Mouse (Mus musculus): ENCODE data around the gene Adamtsl5. TPM values are rescaled to one million over a fixed set of nuclear protein-coding genes. Genes with fewer than 3 reads are reported as not detected.

Adamtsl5 gene
- 1 to 10 TPM; 2.0 to 4.2 TPM for total RNA-seq (2021)
- long read RNA-seq, experiment 1, partial matches to known transcripts, result 0 of 2 reads
- long read RNA-seq, experiment 1, other reads (novel, unspliced or antisense), result 2 of 2 reads
- long read RNA-seq, experiment 2, result 0 reads

DNA sequence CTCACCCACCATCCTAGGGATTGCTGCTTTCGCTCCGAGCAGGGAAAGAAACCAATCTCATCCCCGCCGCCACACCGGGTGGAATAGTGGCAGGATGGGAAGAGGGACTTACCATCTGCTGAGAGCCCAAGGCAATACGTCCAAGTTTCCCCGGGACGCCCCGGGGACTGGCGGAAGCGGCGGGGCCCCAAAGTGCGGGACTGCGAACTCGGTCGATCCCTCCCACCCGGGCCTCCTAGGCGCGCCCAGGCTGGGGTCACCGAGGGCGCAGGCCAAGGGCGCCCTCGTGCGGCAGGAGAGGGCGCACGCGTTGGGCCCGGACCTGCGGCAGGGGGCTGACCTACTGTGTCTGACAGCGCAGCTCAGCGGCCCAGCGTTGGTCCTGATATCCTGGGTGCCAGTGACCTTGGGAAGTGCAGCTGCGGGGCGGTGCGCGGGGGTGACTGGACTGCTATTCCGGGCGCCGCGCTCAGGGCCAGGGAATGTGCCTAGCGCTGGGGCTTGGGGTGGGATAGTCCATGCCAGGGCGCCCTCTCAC, at the start of gene Adamtsl5:
Adamtsl5 (minus strand) TSS at position 169 of the 538 bp plus-strand sequence.
- DNase-seq (ENCODE audit: low spot score in 2 of 2), result no peak
- intact Hi-C loops (cut with DNase I), result no loop called here

DNA sequence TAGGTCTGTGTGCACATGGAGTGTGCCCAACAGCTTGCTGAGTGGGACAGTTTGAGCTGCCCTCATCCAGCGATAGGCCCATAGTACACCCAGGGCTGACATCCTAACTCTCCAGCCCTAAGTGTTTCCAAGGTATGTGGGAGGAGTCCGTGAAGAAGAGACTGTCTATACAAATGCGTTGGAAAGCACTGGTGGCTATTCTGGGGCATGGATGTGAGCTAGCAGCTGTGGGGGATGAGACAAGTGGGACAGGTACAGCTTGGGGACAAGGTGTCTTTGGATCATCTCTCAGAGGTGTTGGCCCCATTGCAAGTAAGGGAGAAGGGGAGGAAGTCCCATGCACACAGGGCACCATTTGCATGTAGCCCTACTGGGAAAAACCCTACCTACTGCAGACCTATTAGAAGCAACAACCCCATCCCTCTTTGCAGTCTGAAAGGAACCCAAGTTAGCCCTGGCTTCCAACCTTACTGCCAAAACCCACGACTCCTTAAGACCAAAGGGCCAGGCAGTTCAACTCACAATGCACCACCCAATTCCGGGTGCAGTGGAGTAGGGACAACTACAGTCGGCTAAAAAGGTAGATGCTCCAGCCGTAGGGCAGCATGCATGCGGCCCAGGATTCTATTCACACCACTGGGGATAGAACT, 49.4 kb upstream of the Adamtsl5 start:
- intact Hi-C loops (cut with DNase I), result no loop called here
- no peak for DNase-seq (ENCODE audit: low spot score in 2 of 2)

DNA sequence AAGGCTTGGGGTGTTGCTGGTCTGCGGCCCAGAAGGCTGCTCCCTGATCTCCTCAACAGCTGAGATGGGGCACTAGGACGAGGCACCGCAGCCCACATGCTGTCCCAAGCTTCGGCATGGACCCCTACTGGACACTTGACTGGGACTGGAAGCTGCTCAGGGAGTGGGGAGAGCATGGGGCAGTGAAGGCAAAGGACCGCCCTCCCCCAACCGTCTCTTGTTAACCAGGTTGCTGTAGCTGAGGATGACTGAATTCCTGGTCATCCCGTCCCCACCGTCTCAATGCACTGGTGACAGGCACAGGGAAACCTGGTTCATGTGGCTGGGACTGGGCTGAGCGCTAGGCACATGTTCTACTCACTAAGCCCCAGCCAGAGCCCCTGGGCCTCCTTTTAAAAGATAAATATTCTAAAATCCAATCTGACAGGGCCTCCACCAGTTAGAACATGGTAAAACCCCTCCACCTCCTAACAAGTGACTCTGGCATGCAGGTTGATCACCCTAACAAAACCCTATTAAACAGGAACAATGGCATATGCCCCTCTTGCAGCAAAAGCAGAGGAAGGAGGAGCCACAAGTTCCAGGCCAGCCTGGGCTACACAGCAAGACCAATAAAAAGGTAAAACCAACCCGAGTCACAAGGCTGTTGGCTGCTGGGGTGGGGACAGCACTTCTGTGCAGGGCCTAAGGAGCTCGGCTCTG, 48.8 kb upstream of the Adamtsl5 start:
- intact Hi-C loops (cut with DNase I), result no loop called here
- DNase-seq (ENCODE audit: low spot score in 2 of 2), result no peak

DNA sequence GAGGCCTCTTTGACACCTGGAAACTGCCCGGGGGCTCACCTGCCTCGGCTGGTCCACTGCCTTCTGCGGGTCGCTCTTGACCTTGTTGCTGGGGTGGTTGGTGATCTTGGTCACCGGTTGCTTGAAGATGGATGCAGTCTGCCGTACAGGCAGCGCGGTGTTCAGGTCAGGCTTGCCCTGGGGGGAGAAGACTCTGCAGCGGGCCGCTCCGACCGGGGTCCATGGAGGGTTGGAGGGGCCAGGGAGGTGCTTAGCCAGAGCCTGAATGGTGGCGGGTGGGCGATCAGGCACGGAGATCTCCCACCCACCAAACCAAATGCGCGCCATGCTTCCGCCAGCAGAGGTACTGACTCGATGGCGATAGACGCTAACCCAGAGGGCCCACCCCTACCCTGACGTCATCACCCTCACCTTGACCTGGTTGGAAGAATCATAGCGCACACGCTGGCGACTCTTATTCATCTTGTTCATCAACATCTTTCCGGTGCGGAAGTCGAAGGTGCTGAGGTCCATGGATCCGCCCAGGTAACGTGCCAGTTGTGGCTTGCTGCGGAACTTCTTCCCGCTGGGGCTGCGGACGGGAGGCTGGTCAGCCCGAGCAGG, 46.9 kb upstream of the Adamtsl5 start:
- intact Hi-C loops (cut with DNase I), result no loop called here
- no peak for DNase-seq (ENCODE audit: low spot score in 2 of 2)

DNA sequence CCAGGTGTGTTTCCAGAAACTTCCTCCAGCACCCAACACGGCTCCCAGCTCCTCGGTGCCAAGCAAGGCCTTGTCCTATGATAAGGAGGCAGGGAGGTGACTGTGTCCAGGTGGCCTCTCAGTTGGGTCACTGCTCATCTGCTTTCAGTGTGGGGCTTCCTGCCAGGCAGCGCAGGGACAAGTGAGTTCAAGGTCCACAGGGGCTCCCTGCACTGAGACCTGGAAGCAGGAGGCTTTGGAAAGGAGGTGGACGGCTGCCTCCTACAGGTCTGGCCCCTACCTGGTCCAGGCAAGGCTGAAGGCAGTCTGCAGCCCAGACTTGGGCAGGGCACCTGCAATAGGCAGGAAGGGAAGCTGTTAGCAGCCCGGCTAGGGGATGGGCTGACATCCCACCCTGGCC, 44.5 kb upstream of the Adamtsl5 start:
- intact Hi-C loops (cut with DNase I), result no loop called here
- DNase-seq (ENCODE audit: low spot score in 2 of 2), result no peak

DNA sequence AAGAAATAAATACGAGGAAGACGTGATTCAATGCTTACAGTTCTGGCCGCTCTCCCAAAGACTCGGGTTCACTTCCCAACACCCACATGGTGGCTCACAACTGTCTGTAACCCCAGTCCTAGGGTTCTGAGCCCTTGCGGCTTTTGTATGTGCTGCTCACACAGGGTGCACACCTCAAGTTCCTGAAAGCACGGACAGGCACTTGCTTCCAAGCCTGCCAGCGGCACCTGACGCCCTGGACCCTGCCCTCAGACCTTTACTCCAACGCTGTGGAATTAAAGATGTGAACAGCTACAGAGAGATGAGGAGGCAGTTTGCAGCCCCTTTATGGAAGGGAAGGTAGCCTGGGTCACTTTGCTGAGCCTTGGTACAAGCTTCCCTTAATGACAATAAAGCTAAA, 42.5 kb upstream of the Adamtsl5 start:
- intact Hi-C loops (cut with DNase I), result no loop called here
- no peak for DNase-seq (ENCODE audit: low spot score in 2 of 2)

DNA sequence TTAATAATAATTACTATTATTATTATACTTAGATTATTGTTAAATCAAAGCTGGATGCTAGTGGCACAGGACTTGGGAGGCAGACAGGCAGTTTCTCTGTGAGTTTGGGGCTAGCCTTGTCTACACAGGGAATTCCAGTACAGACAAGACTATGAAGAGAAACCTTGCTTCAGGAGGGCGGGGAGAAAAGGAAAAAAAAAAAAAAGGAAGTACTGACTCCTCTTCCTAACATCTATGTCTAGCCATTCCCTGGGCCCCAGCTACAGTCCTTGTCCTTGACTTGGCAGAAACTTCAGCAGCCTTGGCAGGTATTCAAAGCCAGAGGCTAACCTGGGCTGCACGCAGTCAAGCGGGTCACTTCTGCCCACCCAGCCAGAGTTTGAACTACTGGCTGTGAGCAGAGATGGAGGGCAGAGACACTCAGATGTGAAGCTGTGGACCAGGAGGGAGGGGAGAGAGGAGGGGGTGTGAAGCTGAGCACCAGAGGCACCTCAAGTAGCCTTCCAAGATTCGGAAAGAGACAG, 41.0 kb upstream of the Adamtsl5 start:
- no peak for DNase-seq (ENCODE audit: low spot score in 2 of 2)
- intact Hi-C loops (cut with DNase I), result no loop called here

DNA sequence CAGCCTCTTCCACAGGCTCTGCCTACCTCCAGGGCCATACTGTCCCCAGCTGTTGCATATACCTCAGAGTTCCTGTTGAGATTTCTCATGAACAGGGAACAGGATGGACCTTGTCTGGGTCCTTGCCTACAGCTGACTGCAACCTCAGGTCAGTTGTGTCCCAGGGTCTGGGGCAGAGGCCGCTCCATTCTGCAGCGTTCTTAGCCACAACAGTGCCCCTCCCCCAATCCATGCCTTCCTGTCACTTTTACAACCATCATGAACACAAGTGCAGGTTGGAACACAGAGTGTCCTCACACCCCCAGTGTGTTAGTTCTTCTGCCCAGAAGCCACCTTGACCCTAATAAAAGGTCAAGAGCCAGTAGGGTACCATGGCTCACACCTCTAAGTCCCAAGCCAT, 40.5 kb upstream of the Adamtsl5 start:
- no peak for DNase-seq (ENCODE audit: low spot score in 2 of 2)
- intact Hi-C loops (cut with DNase I), result no loop called here

DNA sequence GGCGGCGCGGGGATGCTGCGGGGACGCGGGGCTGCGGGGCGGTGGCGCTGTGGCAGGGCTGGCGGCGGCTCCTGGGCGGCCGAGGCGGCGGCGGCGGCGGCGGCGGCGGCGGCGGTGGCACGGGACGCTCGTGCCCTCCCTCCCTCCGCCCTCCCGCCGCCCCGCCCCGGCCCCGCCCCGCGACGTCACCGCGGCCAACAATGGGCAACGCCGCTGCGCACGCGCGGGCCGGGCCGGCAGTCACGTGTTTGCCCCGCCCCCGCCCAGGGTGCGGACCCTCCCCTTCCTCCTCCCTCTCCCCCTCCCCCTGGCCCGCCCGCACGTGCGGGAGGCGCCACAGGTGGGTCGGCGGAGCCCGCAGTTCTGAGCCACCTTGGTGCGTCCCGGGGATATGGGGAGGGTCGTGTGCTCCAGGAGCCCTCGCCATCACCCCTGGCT, 39.3 kb upstream of the Adamtsl5 start, which contains the start of gene Mex3d:
Mex3d (minus strand) TSS at position 138 of the 438 bp plus-strand sequence.
- peak; percentile 79 to 91 for DNase-seq (ENCODE audit: low spot score in 2 of 2)
- intact Hi-C loops (cut with DNase I), result no loop called here

DNA sequence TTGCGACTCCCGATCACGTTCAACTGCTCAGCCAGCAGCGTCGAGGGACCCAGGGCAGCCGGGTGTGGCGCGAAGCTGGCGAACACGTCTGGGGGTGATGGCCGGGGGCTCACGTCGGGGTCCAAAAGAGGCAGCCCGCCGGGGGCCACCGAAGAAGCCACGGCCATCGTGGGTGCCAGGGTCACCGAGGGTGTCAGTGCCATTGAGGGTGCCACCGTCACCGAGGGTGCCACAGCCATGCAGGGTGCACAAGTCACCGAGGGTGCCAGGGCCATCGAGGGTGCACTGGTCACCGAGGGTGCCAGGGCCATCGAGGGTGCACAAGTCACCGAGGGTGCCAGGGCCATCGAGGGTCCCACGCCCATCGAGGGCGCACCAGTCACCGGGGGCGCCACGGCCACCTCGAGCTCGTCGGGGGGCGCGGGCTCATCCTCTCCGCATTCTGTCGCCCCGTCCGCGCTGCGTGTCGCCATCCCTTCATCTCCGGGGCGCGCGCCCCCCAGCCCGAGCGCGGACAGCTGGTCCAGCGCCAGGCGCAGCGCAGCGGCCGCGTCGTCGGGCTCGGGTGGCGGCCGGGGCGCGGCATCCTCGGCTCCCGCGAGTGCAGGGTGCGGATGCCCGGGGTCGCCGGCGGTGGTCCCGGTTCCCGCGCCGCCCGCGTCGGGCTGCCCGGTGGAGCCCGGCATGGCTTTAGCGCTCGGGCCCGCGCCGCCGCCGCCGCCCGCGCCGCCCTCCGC, 38.7 kb upstream of the Adamtsl5 start:
- no peak for DNase-seq (ENCODE audit: low spot score in 2 of 2)
- intact Hi-C loops (cut with DNase I), result no loop called here

DNA sequence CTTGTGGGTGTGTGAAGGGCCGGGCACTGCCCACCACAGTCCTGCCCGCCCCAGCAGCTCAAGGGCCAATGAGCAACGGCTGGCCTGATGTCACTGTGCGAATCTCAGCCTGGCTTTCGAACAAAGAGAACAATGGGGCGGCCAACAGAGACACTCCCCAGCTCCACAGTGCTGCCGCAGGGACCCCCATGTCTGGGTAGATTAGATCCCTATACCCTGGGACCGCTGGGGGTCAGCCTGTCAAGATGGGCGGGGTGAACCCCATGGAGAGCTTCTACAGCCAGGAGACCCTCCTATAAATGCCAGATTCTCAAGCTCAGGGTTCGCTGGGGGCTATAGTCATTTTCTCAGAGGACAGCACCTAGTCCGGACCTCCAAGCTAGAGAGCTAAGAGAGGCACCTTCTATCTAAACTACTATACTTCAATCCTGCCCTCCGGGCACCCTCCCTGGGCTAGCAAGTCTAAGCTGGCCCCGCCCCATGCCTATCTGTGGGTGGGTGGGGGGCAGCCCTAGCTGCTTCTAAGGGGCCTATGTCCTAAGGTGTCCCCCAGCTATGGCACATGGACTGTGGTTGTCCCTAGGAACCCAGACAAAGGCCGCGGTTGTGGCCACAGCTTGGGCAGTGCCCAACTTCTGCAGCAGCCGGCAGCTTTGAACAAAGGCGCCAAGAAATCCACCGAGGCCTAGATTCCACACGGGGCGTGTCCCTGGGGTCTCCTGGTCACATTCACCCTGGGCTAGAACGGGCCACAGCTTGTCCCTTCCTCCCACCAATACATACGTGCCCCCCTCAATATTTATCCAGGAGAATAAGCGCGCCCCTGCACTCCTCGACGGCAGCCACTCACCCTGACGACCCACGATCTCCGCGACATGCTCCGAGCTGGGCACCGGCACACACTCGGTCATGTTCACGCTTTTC, 37.9 kb upstream of the Adamtsl5 start:
- intact Hi-C loops (cut with DNase I), result no loop called here
- DNase-seq (ENCODE audit: low spot score in 2 of 2), result peak in 1 of 2 experiments; percentile 67

DNA sequence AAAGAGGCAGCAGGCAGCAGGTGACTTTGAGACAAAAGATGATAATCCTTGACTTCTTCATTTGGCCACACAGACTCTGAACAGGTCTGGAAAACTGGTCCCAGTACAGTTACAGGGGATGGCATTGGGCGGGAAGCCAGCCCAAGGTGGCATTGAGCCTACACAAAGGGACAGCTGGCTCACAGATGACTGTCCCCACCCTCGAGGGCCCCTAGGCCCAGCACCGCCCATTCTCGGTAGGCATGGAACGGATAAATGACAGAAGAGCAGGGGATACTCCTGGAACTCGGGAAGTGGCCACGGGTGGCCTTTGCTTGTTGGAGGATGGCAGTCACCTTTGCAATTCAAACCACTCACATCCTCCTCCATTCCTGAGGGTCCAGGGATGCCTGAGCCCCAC, 37.1 kb upstream of the Adamtsl5 start:
- intact Hi-C loops (cut with DNase I), result no loop called here
- no peak for DNase-seq (ENCODE audit: low spot score in 2 of 2)

DNA sequence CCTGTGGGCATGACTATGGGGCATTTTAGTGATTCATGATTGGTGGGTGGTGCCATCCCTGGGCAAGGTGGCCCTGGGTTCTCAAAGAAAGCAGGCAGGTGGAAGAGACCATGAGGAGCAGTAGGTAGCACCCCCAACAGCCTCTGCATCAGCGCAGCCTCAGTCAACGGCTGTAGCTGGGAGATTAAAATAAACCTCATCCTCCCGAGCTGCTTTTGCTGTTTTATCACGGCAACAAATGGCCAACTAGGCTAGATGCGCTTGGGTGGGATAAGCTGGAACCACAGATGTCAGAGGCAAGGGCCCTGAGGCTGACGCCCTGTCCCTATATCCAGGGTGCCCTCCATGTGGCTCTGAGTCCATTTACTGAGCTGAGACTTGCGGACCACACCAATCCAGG, 36.5 kb upstream of the Adamtsl5 start:
- intact Hi-C loops (cut with DNase I), result no loop called here
- no peak for DNase-seq (ENCODE audit: low spot score in 2 of 2)

DNA sequence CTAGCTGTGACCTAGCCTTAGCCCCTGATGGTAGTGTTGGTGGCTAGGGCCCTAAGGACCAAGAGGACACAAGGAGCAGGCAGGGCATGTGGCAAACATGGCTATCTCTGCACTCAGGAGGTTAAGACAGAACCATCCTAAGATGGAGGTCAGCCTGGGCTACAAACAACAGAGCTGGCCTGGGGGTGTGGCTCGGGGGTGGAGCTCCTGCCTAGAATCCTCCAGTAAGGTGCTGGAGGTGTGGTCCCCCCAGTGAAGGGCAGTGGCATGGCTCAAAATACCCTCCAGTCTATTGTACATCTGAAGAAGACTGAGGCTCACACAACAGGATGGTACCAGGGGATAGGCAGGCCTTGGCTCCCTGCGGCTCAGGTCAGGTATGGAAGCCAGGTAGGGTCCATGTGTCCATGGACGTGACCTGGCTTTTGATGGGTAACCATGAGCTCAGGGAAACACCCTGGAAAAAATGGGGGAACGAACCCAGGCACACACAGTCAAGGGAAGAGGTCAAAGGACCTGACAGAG, 36.0 kb upstream of the Adamtsl5 start:
- no peak for DNase-seq (ENCODE audit: low spot score in 2 of 2)
- intact Hi-C loops (cut with DNase I), result no loop called here

DNA sequence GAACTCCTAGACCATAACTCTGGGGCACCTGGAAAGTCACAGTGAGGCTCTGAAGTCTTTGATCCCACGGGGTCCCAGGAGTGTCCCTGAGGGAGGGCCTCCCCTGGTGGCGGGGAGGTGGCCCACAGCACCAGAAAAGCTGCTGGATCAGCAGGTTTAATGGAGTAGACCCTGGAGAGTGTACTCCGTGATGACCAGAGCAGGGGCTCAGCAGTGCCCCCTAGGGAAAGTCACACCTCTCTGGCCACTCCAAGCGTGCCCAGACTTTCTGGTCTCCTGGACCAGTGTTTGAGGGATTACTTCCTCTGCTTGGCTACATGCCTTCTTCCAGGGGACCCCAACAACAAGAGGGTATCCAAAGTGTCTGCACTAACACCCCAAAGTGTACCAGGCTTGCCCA, 35.2 kb upstream of the Adamtsl5 start:
- no peak for DNase-seq (ENCODE audit: low spot score in 2 of 2)
- intact Hi-C loops (cut with DNase I), result no loop called here

DNA sequence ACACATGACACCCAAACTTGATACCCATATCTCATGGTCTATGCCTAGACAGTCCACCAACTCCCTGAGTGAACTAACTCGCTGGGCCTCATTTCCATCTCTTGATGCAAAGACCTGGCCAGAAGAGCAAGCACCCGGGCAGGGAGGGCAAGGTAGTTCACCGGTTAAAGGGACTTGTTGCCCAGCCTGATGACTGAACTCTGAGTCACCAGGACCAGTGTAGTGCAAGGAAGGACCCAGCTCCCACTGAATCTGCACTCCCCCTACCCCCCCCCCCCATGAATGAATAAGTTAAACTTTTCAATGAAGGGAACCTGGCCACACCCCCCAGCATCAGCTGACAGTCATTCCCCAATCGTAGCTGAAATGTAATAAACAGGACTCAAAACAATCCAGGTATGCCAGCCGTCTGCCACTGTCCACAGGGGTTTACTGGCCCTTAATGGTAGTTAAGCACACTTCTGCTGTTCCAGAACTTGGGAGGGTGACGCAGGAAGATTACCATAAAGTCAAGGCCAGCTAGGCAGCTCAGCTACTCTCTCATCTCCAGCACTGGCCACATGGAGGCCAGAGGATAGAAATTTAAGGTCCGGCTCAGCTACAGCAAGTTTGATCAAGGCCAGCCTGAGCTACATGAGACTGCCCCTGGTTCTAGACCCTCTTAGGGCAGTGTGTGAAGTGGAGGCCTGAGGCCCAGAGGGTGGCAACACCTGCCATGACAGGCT, 34.6 kb upstream of the Adamtsl5 start:
- intact Hi-C loops (cut with DNase I), result no loop called here
- no peak for DNase-seq (ENCODE audit: low spot score in 2 of 2)

DNA sequence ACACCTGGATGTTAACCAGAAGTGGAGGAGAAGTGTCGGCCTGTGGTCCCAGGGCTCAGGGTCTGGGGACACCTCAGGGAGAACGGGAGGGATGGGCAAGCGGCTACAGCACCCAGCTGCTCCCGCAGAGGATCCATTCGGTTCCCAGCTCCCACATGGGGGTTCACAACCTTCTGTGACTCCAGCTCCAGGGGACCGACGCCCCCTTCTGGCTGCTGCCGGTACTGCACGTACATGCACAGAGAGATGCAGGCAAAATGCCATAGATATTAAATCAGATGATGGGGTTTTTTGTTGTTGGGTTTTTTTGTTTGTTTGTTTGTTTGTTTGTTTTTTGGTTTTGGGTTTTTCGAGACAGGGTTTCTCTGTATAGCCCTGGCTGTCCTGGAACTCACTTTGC, 29.5 kb upstream of the Adamtsl5 start:
- DNase-seq (ENCODE audit: low spot score in 2 of 2), result no peak
- intact Hi-C loops (cut with DNase I), result no loop called here

DNA sequence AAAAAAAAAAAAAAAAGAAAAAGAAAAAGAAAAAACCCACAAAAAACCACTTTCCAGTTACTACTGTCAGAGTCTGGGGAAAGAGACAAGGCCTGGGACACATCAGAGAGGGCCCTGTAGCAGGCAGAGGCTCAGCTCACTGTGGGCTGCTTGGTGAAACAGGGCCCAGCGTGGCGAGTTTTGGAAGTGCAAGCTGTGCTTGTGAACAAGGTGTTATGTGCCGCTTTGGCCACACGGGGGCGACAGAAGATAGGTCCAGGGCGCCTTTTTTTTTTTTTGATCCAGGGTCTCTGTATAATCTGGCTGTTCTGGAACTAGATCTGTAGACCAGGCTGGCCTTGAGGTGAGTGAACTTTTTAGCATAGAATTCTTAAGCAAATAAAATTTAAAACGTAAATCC, 27.9 kb upstream of the Adamtsl5 start:
- intact Hi-C loops (cut with DNase I), result no loop called here
- peak; percentile 95 to 97 for DNase-seq (ENCODE audit: low spot score in 2 of 2)
